Mouse (Mus musculus) embryonic facial prominence, embryonic 13.5 days (tissue): Measurements from ENCODE around the gene Fam69a. TPM values are rescaled to one million over a fixed set of nuclear protein-coding genes. Genes with fewer than 3 reads are reported as not detected.
A peak's percentile ranks its signal among the peaks of the same experiment; 100 is the strongest.
"Not testable (repeated sequence)": the region's sequence is repeated elsewhere in the genome, so short reads cannot be mapped to it uniquely, and the experiment has no call there.

Experiments
- ATAC-seq: fragments of 200-750 bp; cut with Nextera tagmentation; 2 replicates; pipeline ENCODE4 v1.8.0; 2017; ENCODE audit warnings: low read depth; ENCODE audit not compliant: insufficient number of reproducible peaks, insufficient read depth, low FRiP score, low TSS enrichment
- H3K27ac ChIP-seq: fragments of 300-500 bp; sonication (generic); 2 replicates; pipeline ENCODE4 v1.5.1; 2015; ENCODE audit warnings: moderate library complexity, mild to moderate bottlenecking, inconsistent platforms
- H3K27me3 ChIP-seq: fragments of 300-500 bp; sonication (generic); 2 replicates; pipeline ENCODE4 v1.6.1; 2015; ENCODE audit warnings: mild to moderate bottlenecking, inconsistent platforms
- H3K36me3 ChIP-seq: fragments of 300-500 bp; sonication (generic); 2 replicates; pipeline ENCODE4 v1.6.1; 2015; ENCODE audit warnings: mild to moderate bottlenecking, inconsistent platforms
- H3K4me1 ChIP-seq: fragments of 300-500 bp; sonication (generic); 2 replicates; pipeline ENCODE4 v1.6.1; 2015; ENCODE audit warnings: inconsistent platforms
- H3K4me2 ChIP-seq: fragments of 300-500 bp; sonication (generic); 2 replicates; pipeline ENCODE4 v1.6.1; 2015; ENCODE audit warnings: moderate library complexity, mild to moderate bottlenecking, inconsistent platforms
- H3K4me3 ChIP-seq: fragments of 300-500 bp; sonication (generic); 2 replicates; pipeline ENCODE4 v1.5.1; 2015; ENCODE audit warnings: mild to moderate bottlenecking, inconsistent platforms
- H3K9ac ChIP-seq: fragments of 300-500 bp; sonication (generic); 2 replicates; pipeline ENCODE4 v1.6.1; 2015; ENCODE audit warnings: mild to moderate bottlenecking, inconsistent platforms
- H3K9me3 ChIP-seq: fragments of 300-500 bp; sonication (generic); 2 replicates; pipeline ENCODE4 v1.6.1; 2016; ENCODE audit warnings: inconsistent platforms
- WGBS: fragments of 180-500 bp; shearing (Covaris S2); methylation state at CpG from one replicate; pipeline ENCODE4 v1.1.7; 2015; ENCODE audit warnings: mixed read lengths; 5-methylcytosine and 5-hydroxymethylcytosine counted together
- polyA plus RNA-seq: library from polyadenylated mRNA; unstranded; fragments of >200 nt; fragmentation: Nextera tagmentation; extraction: Ambion mirVana; gene quantifications from 2 replicates; pipeline ENCODE4 v1.2.1, GENCODE M21; 2015

The Fam69a gene
- polyA plus RNA-seq, 1 experiment from 2014 or later = 26.1 TPM

GRCm38 (mm10) chr5:107941222-107941621 is 45.7 kb downstream of the Fam69a start:
- H3K4me1 ChIP-seq = no peaks in the 10 kb centered on the region
- H3K9me3 ChIP-seq = no peaks in the 10 kb centered on the region
- H3K27me3 ChIP-seq = no peaks in the 10 kb centered on the region
- H3K4me2 ChIP-seq = no peak overlapping the region
- ATAC-seq = no peak
- WGBS = 58% methylated on average over 6 of the region's 6 CpGs
- H3K36me3 ChIP-seq = no peaks in the 10 kb centered on the region
- H3K4me3 ChIP-seq = no peak overlapping the region
- H3K27ac ChIP-seq = no peak overlapping the region
- H3K9ac ChIP-seq = no peak overlapping the region

DNA sequence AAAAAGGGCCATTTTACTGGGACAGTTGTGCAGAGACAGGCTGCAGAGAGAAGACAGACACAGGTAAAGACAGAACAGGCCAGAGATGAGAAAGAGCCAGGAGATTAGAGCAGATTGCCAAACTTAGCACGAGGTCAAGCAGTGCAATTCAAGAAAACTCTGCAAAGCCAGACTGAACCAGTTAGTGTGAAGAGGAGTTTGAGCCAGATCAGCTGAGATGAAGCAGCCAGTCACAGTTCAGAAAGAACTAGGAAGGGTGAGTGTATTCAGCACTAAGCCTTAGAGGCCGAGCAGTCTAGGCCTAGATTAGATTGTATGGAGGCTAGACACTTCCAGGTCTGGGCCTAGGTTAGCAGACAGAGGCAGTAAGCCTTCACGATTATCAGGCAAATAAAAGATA is 47.2 kb downstream of the Fam69a start:
- H3K4me1 ChIP-seq = 0 out of 2 replicates have a peak, but pooled peaks cover 2% of the 10 kb centered on the region
- H3K27me3 ChIP-seq = no peaks in the 10 kb centered on the region
- ATAC-seq = no peak
- no peak overlapping the region for H3K9ac ChIP-seq
- no peak overlapping the region for H3K4me3 ChIP-seq
- H3K4me2 ChIP-seq = no peak overlapping the region
- H3K9me3 ChIP-seq = no peaks in the 10 kb centered on the region
- WGBS = 72% methylated on average over 3 of the region's 3 CpGs
- no peaks in the 10 kb centered on the region for H3K36me3 ChIP-seq
- H3K27ac ChIP-seq = no peak overlapping the region

GRCm38 (mm10) chr5:107938886-107939285 is 48.0 kb downstream of the Fam69a start:
- WGBS = 90% methylated on average over 2 of the region's 2 CpGs
- no peak overlapping the region for H3K4me2 ChIP-seq
- no peaks in the 10 kb centered on the region for H3K36me3 ChIP-seq
- no peaks in the 10 kb centered on the region for H3K27me3 ChIP-seq
- no peaks in the 10 kb centered on the region for H3K9me3 ChIP-seq
- no peak overlapping the region for H3K9ac ChIP-seq
- ATAC-seq = no peak
- H3K4me1 ChIP-seq = peaks cover 5% of the 10 kb centered on the region
- no peak overlapping the region for H3K27ac ChIP-seq
- no peak overlapping the region for H3K4me3 ChIP-seq

GRCm38 (mm10) chr5:107938483-107938882 is 48.4 kb downstream of the Fam69a start:
- H3K27ac ChIP-seq, H3K27me3 ChIP-seq, H3K9ac ChIP-seq, H3K4me3 ChIP-seq, H3K4me2 ChIP-seq, ATAC-seq, H3K36me3 ChIP-seq, H3K9me3 ChIP-seq, H3K4me1 ChIP-seq: not testable (repeated sequence)
- 70% methylated on average over 1 of the region's 1 CpGs for WGBS

DNA sequence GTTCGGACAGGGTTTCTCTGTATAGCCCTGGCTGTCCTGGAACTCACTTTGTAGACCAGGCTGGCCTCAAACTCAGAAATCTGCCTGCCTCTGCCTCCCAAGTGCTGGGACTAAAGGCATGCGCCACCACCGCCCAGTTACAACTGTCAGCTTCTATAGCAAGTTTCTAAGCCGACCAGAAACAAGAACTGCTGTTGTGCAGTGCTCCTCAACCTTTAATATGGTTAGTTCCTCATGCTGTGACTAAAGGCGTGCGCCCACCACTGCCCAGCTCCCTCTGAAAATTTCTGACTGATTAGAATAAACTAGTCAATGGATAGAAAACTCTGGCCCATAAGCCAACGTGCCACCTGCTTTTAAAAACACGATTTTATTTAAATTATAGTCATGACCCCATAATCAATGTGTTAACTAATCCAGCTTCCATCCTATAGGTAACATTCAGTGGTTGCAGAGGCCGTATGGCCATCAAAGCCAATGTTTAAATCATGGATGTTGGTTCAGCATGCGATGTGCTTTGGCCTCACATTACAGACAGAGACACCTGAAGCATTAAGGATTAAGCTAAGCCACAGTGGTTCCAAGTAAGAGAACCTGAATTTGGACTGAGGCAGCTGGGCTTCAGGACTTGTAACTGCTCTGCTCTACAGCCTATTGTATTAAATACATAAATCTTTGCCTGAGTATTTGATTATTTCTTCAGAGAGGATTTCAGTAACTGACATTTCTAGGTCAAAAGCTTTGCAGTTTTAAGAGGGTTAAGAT is 50.1 kb downstream of the Fam69a start:
- Histone ChIP-seq H3K9ac (no peak overlapping the region), H3K27me3 (no peaks in the 10 kb centered on the region), H3K4me2 (no peak overlapping the region), H3K9me3 (no peaks in the 10 kb centered on the region), H3K36me3 (no peaks in the 10 kb centered on the region), H3K4me1 (peaks cover 19% of the 10 kb centered on the region), H3K27ac (no peak overlapping the region), H3K4me3 (no peak overlapping the region)
- 87% methylated on average over 10 of the region's 10 CpGs for WGBS
- no peak for ATAC-seq

- 86% methylated on average over 10 of the region's 10 CpGs for WGBS
- Histone ChIP-seq H3K4me3 (no peak overlapping the region), H3K9me3 (no peaks in the 10 kb centered on the region), H3K9ac (no peak overlapping the region), H3K27ac (no peak overlapping the region), H3K27me3 (no peaks in the 10 kb centered on the region), H3K4me1 (peaks cover 19% of the 10 kb centered on the region), H3K4me2 (no peak overlapping the region), H3K36me3 (no peaks in the 10 kb centered on the region)
- ATAC-seq = no peak
Measured at GRCm38 (mm10) chr5:107934770-107935543, 51.9 kb downstream of the Fam69a start.

DNA sequence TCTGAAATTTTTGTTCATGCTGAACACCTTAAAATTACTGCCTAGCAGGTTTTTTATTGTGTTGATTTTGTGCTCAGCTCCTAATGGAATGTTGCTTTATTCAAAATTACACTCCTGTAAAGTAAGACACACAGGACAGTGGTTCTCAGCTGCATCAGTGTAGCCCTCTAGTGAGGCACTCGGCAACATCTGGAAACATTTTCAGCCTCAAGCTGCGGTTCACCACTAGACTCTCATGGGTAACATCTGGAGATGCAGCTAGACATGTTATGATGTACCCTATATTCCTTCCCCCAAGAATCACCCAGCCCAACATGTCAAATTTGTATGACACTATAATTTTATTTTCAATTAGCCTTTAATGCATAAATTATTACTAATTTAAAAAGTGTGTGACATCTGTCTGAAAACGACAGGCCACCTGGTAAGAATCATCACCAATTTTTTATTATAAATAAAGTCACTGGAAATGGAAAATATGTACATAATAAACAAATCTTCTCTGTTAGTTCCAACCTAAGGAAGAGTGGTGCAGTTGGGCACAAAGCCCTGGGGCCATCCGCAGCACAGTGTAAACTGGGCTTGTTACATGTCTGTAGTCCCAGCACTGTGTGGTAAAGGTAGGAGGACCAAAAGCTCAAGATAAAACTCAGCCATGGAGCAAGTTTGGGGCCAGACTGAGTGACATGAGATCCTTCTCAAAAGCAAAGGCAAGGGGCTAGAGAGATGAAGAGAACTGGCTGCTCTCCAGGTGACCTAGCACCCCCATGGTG is 53.5 kb downstream of the Fam69a start:
- H3K9ac ChIP-seq = no peak overlapping the region
- H3K9me3 ChIP-seq = no peaks in the 10 kb centered on the region
- no peaks in the 10 kb centered on the region for H3K36me3 ChIP-seq
- H3K4me2 ChIP-seq = no peak overlapping the region
- 0 out of 2 replicates have a peak overlapping the region, but pooled peaks have one; percentile 22 for H3K27ac ChIP-seq
- ATAC-seq = peak; percentile 76; the same call in 1 of the 2 replicates
- 35% methylated on average over 4 of the region's 4 CpGs for WGBS
- peaks cover 19% of the 10 kb centered on the region for H3K4me1 ChIP-seq
- H3K27me3 ChIP-seq = no peaks in the 10 kb centered on the region
- no peak overlapping the region for H3K4me3 ChIP-seq

- H3K27ac ChIP-seq = peak overlapping the region; percentile 44; the same call in 1 of the 2 replicates
- H3K4me2 ChIP-seq = peak overlapping the region; percentile 9; the same call in 1 of the 2 replicates
- WGBS = 38% methylated on average over 2 of the region's 2 CpGs
- H3K36me3 ChIP-seq = no peaks in the 10 kb centered on the region
- peaks cover 19% of the 10 kb centered on the region for H3K4me1 ChIP-seq
- H3K9ac ChIP-seq = 0 out of 2 replicates have a peak overlapping the region, but pooled peaks have one; percentile 32
- no peaks in the 10 kb centered on the region for H3K9me3 ChIP-seq
- no peak for ATAC-seq
- H3K4me3 ChIP-seq = no peak overlapping the region
- H3K27me3 ChIP-seq = no peaks in the 10 kb centered on the region
Measured at GRCm38 (mm10) chr5:107932556-107932955, 54.3 kb downstream of the Fam69a start.

DNA sequence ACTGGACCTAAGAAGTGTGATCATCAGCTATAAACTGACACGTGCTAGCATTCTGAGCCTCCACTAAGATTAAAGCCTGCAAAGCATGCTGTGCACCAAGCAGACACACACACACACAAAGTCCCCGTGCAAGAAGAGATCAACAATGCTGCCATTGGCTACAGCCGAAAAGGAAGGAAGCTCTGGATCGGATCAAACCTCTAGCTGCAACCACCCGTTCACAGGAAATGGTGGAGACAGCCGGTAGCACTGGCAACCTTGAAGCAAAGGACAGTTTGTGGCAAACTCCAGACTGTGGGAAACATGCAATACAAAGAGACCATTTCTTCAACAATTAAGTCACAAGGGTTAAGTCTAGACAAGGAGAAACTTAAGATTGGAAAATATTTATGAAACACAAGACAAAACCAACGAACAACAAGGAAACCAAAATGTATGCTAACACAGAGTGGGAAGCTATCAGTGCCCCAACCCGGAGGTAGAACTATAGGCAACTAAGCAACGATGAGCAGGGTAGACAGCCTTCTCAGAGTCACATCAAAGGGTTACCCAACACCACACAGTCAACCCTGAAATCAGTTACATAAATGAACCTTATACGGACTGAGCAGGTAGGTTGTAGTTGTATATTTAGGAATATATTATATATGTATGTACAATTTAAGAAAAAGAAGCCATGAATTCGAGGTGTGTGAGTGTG is 60.2 kb downstream of the Fam69a start:
- H3K9ac ChIP-seq = no peak overlapping the region
- no peak for ATAC-seq
- no peak overlapping the region for H3K27ac ChIP-seq
- H3K27me3 ChIP-seq = no peaks in the 10 kb centered on the region
- 74% methylated on average over 11 of the region's 11 CpGs for WGBS
- H3K4me1 ChIP-seq = peaks cover 3% of the 10 kb centered on the region
- no peaks in the 10 kb centered on the region for H3K36me3 ChIP-seq
- H3K4me2 ChIP-seq = no peak overlapping the region
- no peaks in the 10 kb centered on the region for H3K9me3 ChIP-seq
- H3K4me3 ChIP-seq = no peak overlapping the region

DNA sequence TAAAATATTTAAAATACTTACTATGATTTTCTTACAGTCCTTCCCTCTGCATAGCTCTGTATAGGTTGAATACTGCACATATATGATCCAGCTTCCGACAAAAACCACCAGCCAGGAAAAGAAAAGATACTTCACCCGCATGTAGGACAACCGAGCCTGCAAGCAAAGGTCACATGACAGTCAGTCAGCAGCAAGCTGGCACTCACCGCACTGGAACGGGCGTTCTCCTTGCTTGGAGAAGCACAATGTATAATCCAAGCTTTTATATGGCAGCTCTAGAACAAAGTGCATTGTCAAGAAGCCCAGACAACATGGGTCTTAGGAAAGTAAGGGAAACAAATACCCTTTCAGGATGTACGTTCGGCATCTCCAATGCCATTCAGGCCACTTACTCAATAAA is 62.3 kb downstream of the Fam69a start:
- no peak overlapping the region for H3K9ac ChIP-seq
- no peaks in the 10 kb centered on the region for H3K36me3 ChIP-seq
- H3K4me2 ChIP-seq = no peak overlapping the region
- no peak overlapping the region for H3K27ac ChIP-seq
- no peak overlapping the region for H3K4me3 ChIP-seq
- no peaks in the 10 kb centered on the region for H3K27me3 ChIP-seq
- WGBS = 86% methylated on average over 8 of the region's 8 CpGs
- H3K4me1 ChIP-seq = peaks cover 4% of the 10 kb centered on the region
- H3K9me3 ChIP-seq = no peaks in the 10 kb centered on the region
- ATAC-seq = no peak

GRCm38 (mm10) chr5:107922836-107923235 is 64.0 kb downstream of the Fam69a start:
- Histone ChIP-seq H3K9me3 (no peaks in the 10 kb centered on the region), H3K27me3 (no peaks in the 10 kb centered on the region), H3K4me2 (no peak overlapping the region), H3K4me1 (peaks cover 4% of the 10 kb centered on the region), H3K4me3 (no peak overlapping the region), H3K9ac (no peak overlapping the region), H3K27ac (no peak overlapping the region), H3K36me3 (peaks cover 3% of the 10 kb centered on the region; the same call in 1 of the 2 replicates)
- no peak for ATAC-seq
- 73% methylated on average over 1 of the region's 1 CpGs for WGBS
